Mouse (Mus musculus) spleen, adult 2 months (tissue): ENCODE data around the gene Lrp6.

ENCODE experiments used
- CTCF ChIP-seq: fragments of 200-500 bp; IDR thresholded peaks from 2 replicates; pipeline ENCODE4 v1.5.1; 2011; ENCODE audit warnings: mild to moderate bottlenecking, inconsistent platforms; ENCODE audit not compliant: insufficient read depth, insufficient read length, insufficient replicate concordance; ENCODE audit errors: extremely low read depth
- POLR2A ChIP-seq: fragments of 200-500 bp; IDR thresholded peaks from 2 replicates; pipeline ENCODE4 v1.6.1; 2011; ENCODE audit warnings: low read depth, low read length, inconsistent platforms

- TF ChIP-seq CTCF (no peak), POLR2A (no peak)
Measured at GRCm38 (mm10) chr6:134414532-134414883, 152.3 kb downstream of the Lrp6 start.
